Mouse (Mus musculus) liver, adult (tissue): ENCODE data around the gene Insc.

Source experiments
- GATA4 ChIP-seq: IDR thresholded peaks from 2 replicates; pipeline ENCODE4 v1.6.1; 2014; ENCODE audit warnings: mild to moderate bottlenecking, low read length; ENCODE audit not compliant: insufficient replicate concordance

Gene Insc

GRCm38 (mm10) chr7:114896966-114897697 is 153.6 kb downstream of the Insc start:
- TF ChIP-seq GATA4 = no peak
